Mouse (Mus musculus) heart, embryonic 12.5 days (tissue): ENCODE measurements around the gene Oit1. TPM values are rescaled to one million over a fixed set of nuclear protein-coding genes. Genes with fewer than 3 reads are reported as not detected.

ENCODE experiments used
- ATAC-seq: fragments of 200-750 bp; cut with Nextera tagmentation; 2 replicates; pipeline ENCODE4 v1.8.0; 2017; ENCODE audit warnings: moderate TSS enrichment, moderate library complexity; ENCODE audit not compliant: insufficient number of reproducible peaks, low FRiP score
- H3K27ac ChIP-seq: fragments of 300-500 bp; sonication (generic); 2 replicates; pipeline ENCODE4 v1.5.1; 2016; ENCODE audit warnings: mild to moderate bottlenecking, moderate library complexity; ENCODE audit not compliant: poor library complexity, severe bottlenecking
- H3K27me3 ChIP-seq: fragments of 300-500 bp; sonication (generic); replicated peaks from 2 replicates; pipeline ENCODE4 v1.6.1; 2016; ENCODE audit warnings: mild to moderate bottlenecking, moderate library complexity
- H3K36me3 ChIP-seq: fragments of 300-500 bp; sonication (generic); 2 replicates; pipeline ENCODE4 v1.6.1; 2016; ENCODE audit warnings: mild to moderate bottlenecking, moderate library complexity
- H3K4me1 ChIP-seq: fragments of 300-500 bp; sonication (generic); replicated peaks from 2 replicates; pipeline ENCODE4 v1.6.1; 2016; ENCODE audit warnings: mild to moderate bottlenecking
- H3K4me2 ChIP-seq: fragments of 300-500 bp; sonication (generic); 2 replicates; pipeline ENCODE4 v1.6.1; 2016; ENCODE audit warnings: mild to moderate bottlenecking, moderate library complexity
- H3K4me3 ChIP-seq: fragments of 300-500 bp; sonication (generic); 2 replicates; pipeline ENCODE4 v1.5.1; 2016; ENCODE audit warnings: mild to moderate bottlenecking
- H3K9ac ChIP-seq: fragments of 300-500 bp; sonication (generic); 2 replicates; pipeline ENCODE4 v1.6.1; 2016; ENCODE audit warnings: mild to moderate bottlenecking, moderate library complexity
- H3K9me3 ChIP-seq: fragments of 300-500 bp; sonication (generic); replicated peaks from 2 replicates; pipeline ENCODE4 v1.6.1; 2016; ENCODE audit warnings: mild to moderate bottlenecking, moderate library complexity
- WGBS: fragments of 180-500 bp; shearing (Covaris S2); methylation state at CpG from one replicate; pipeline ENCODE4 v1.1.7; 2016; 5-methylcytosine and 5-hydroxymethylcytosine counted together
- polyA plus RNA-seq: library from polyadenylated mRNA; unstranded; fragments of >200 nt; fragmentation: Nextera tagmentation; extraction: Ambion mirVana; gene quantifications from 2 replicates; pipeline ENCODE4 v1.2.1, GENCODE M21; 2016

Gene Oit1
- polyA plus RNA-seq, 1 experiment from 2014 or later, result not detected

GRCm38 (mm10) chr14:8316366-8317193 lies 62.0 kb downstream of the Oit1 start:
- peak overlapping the region; percentile 41 for H3K4me3 ChIP-seq
- H3K27ac ChIP-seq, result no peak overlapping the region
- peak overlapping the region; percentile 52; the same call in 1 of the 2 replicates for H3K9ac ChIP-seq
- H3K27me3 ChIP-seq, result peaks cover 42% of the 10 kb centered on the region
- no peaks in the 10 kb centered on the region for H3K36me3 ChIP-seq
- no peak for ATAC-seq
- no peaks in the 10 kb centered on the region for H3K9me3 ChIP-seq
- 3% methylated on average over 23 of the region's 23 CpGs for WGBS
- peaks cover 17% of the 10 kb centered on the region for H3K4me1 ChIP-seq
- peak overlapping the region; percentile 74 for H3K4me2 ChIP-seq

GRCm38 (mm10) chr14:8315169-8315568 lies 63.4 kb downstream of the Oit1 start:
- H3K9ac ChIP-seq, result no peak overlapping the region
- 80% methylated on average over 6 of the region's 6 CpGs for WGBS
- H3K36me3 ChIP-seq, result no peaks in the 10 kb centered on the region
- H3K27ac ChIP-seq, result no peak overlapping the region
- no peak overlapping the region for H3K4me3 ChIP-seq
- ATAC-seq, result no peak
- H3K4me2 ChIP-seq, result no peak overlapping the region
- peaks cover 19% of the 10 kb centered on the region for H3K4me1 ChIP-seq
- no peaks in the 10 kb centered on the region for H3K9me3 ChIP-seq
- H3K27me3 ChIP-seq, result peaks cover 42% of the 10 kb centered on the region

GRCm38 (mm10) chr14:8314536-8314935 lies 64.0 kb downstream of the Oit1 start:
- peaks cover 42% of the 10 kb centered on the region for H3K27me3 ChIP-seq
- no peak overlapping the region for H3K9ac ChIP-seq
- ATAC-seq, result no peak
- H3K36me3 ChIP-seq, result no peaks in the 10 kb centered on the region
- H3K27ac ChIP-seq, result no peak overlapping the region
- no peaks in the 10 kb centered on the region for H3K9me3 ChIP-seq
- H3K4me3 ChIP-seq, result no peak overlapping the region
- WGBS, result 29% methylated on average over 3 of the region's 3 CpGs
- H3K4me2 ChIP-seq, result no peak overlapping the region
- H3K4me1 ChIP-seq, result peaks cover 25% of the 10 kb centered on the region

GRCm38 (mm10) chr14:8313877-8314276 lies 64.7 kb downstream of the Oit1 start:
- ATAC-seq, result no peak
- Histone ChIP-seq H3K27me3 (peaks cover 40% of the 10 kb centered on the region), H3K4me2 (no peak overlapping the region), H3K36me3 (no peaks in the 10 kb centered on the region), H3K9me3 (no peaks in the 10 kb centered on the region), H3K4me3 (no peak overlapping the region), H3K27ac (no peak overlapping the region), H3K4me1 (peaks cover 28% of the 10 kb centered on the region), H3K9ac (no peak overlapping the region)
- WGBS, result 43% methylated on average over 7 of the region's 7 CpGs

- 0 out of 2 replicates have a peak, but pooled peaks have one; percentile 37 for ATAC-seq
- WGBS, result 11% methylated on average over 9 of the region's 9 CpGs
Observed at GRCm38 (mm10) chr14:8309621-8310141, 68.9 kb downstream of the Oit1 start.

GRCm38 (mm10) chr14:8308650-8309049 lies 69.9 kb downstream of the Oit1 start:
- Histone ChIP-seq H3K9me3 (no peaks in the 10 kb centered on the region), H3K9ac (no peak overlapping the region), H3K27ac (no peak overlapping the region), H3K4me2 (no peak overlapping the region), H3K4me3 (no peak overlapping the region), H3K36me3 (no peaks in the 10 kb centered on the region), H3K27me3 (no peaks in the 10 kb centered on the region), H3K4me1 (peaks cover 16% of the 10 kb centered on the region)
- 46% methylated on average over 3 of the region's 3 CpGs for WGBS
- no peak for ATAC-seq

More at GRCm38 (mm10) chr14:8309621-8310141, 68.9 kb downstream of the Oit1 start:
- no peak overlapping the region for H3K4me3 ChIP-seq
- no peak overlapping the region for H3K27ac ChIP-seq
- H3K27me3 ChIP-seq, result peaks cover under 1% of the 10 kb centered on the region; the same call in 1 of the 2 replicates
- H3K4me1 ChIP-seq, result peaks cover 16% of the 10 kb centered on the region
- H3K9ac ChIP-seq, result no peak overlapping the region
- peak overlapping the region; percentile 40 for H3K4me2 ChIP-seq
- no peaks in the 10 kb centered on the region for H3K36me3 ChIP-seq
- H3K9me3 ChIP-seq, result no peaks in the 10 kb centered on the region

GRCm38 (mm10) chr14:8306884-8307283 lies 71.7 kb downstream of the Oit1 start:
- ATAC-seq, result no peak
- Histone ChIP-seq H3K4me3 (no peak overlapping the region), H3K36me3 (no peaks in the 10 kb centered on the region), H3K4me1 (peaks cover 21% of the 10 kb centered on the region), H3K9me3 (no peaks in the 10 kb centered on the region), H3K9ac (no peak overlapping the region), H3K27ac (no peak overlapping the region), H3K4me2 (no peak overlapping the region), H3K27me3 (no peaks in the 10 kb centered on the region)
- WGBS, result 77% methylated on average over 6 of the region's 6 CpGs

GRCm38 (mm10) chr14:8305014-8305413 lies 73.5 kb downstream of the Oit1 start:
- WGBS, result 54% methylated on average over 3 of the region's 3 CpGs
- Histone ChIP-seq H3K4me1 (peaks cover 17% of the 10 kb centered on the region), H3K4me3 (no peak overlapping the region), H3K36me3 (no peaks in the 10 kb centered on the region), H3K9me3 (no peaks in the 10 kb centered on the region), H3K9ac (no peak overlapping the region), H3K4me2 (no peak overlapping the region), H3K27ac (no peak overlapping the region), H3K27me3 (no peaks in the 10 kb centered on the region; the same call in 1 of the 2 replicates)
- no peak for ATAC-seq

- Histone ChIP-seq H3K4me3 (no peak overlapping the region), H3K27ac (no peak overlapping the region), H3K27me3 (peaks cover 2% of the 10 kb centered on the region; the same call in 1 of the 2 replicates), H3K4me2 (no peak overlapping the region), H3K36me3 (no peaks in the 10 kb centered on the region), H3K9me3 (no peaks in the 10 kb centered on the region), H3K9ac (no peak overlapping the region), H3K4me1 (peaks cover 9% of the 10 kb centered on the region)
- ATAC-seq, result no peak
Observed at GRCm38 (mm10) chr14:8304082-8304481, 74.5 kb downstream of the Oit1 start.

- H3K4me3 ChIP-seq, result no peak overlapping the region
- no peaks in the 10 kb centered on the region for H3K36me3 ChIP-seq
- no peak for ATAC-seq
- H3K27ac ChIP-seq, result no peak overlapping the region
- H3K4me1 ChIP-seq, result peaks cover 9% of the 10 kb centered on the region
- H3K27me3 ChIP-seq, result peaks cover 11% of the 10 kb centered on the region; the same call in 1 of the 2 replicates
- peak overlapping the region; percentile 28 for H3K4me2 ChIP-seq
- 12% methylated on average over 10 of the region's 10 CpGs for WGBS
- no peak overlapping the region for H3K9ac ChIP-seq
- no peaks in the 10 kb centered on the region for H3K9me3 ChIP-seq
Observed at GRCm38 (mm10) chr14:8302687-8303086, 75.9 kb downstream of the Oit1 start.

GRCm38 (mm10) chr14:8300281-8300680 lies 78.3 kb downstream of the Oit1 start:
- peaks cover 11% of the 10 kb centered on the region; the same call in 1 of the 2 replicates for H3K27me3 ChIP-seq
- no peaks in the 10 kb centered on the region for H3K9me3 ChIP-seq
- ATAC-seq, result no peak; the same call in 1 of the 2 replicates
- peaks cover 8% of the 10 kb centered on the region for H3K4me1 ChIP-seq
- H3K4me3 ChIP-seq, result no peak overlapping the region
- no peak overlapping the region for H3K4me2 ChIP-seq
- no peaks in the 10 kb centered on the region for H3K36me3 ChIP-seq
- 27% methylated on average over 8 of the region's 8 CpGs for WGBS
- no peak overlapping the region for H3K27ac ChIP-seq
- no peak overlapping the region for H3K9ac ChIP-seq
